Mouse (Mus musculus): ENCODE results near the gene Dnajc4. TPM values are rescaled to one million over a fixed set of nuclear protein-coding genes. Genes with fewer than 3 reads are reported as not detected.
"Not testable (repeated sequence)": the region's sequence is repeated elsewhere in the genome, so short reads cannot be mapped to it uniquely, and the experiment has no call there.

The Dnajc4 gene
- total RNA-seq, 2 experiments from 2014 or later, result 51.0 to 57.1 TPM

GRCm38 (mm10) chr19:6996006-6996405 is 3.6 kb upstream of the Dnajc4 start, which contains the start of the genes Nudt22 and Trpt1:
Gene Nudt22, minus strand, starts transcription at chr19:6996117.
Gene Trpt1, plus strand, starts transcription at chr19:6996131.
- intact Hi-C loops (cut with DNase I), result loop anchor here (5.0 kb wide), 1 partner anchor 41 kb away; the partner anchor contains the start of gene Stip1

GRCm38 (mm10) chr19:6995255-6995991 is 3.1 kb upstream of the Dnajc4 start:
- intact Hi-C loops (cut with DNase I), result loop anchor here (5.0 kb wide), 1 partner anchor 42 kb away; the partner anchor contains the start of gene Stip1

More at GRCm38 (mm10) chr19:6996006-6996405, 3.6 kb upstream of the Dnajc4 start, which contains the start of the genes Nudt22 and Trpt1:
- DNase-seq, result peak; percentile 88 to 89

GRCm38 (mm10) chr19:6994489-6994888 is 2.1 kb upstream of the Dnajc4 start:
- DNase-seq, result no peak
- intact Hi-C loops (cut with DNase I), result no loop called here

More at GRCm38 (mm10) chr19:6995255-6995991, 3.1 kb upstream of the Dnajc4 start:
- no peak for DNase-seq

- no peak for DNase-seq
- intact Hi-C loops (cut with DNase I), result no loop called here
Observed at GRCm38 (mm10) chr19:6994002-6994401, 1.6 kb upstream of the Dnajc4 start.

GRCm38 (mm10) chr19:6993011-6993770 is 819 bp upstream of the Dnajc4 start:
- intact Hi-C loops (cut with DNase I), result no loop called here
- no peak for DNase-seq

- intact Hi-C loops (cut with DNase I); DNase-seq: not testable (repeated sequence)
Observed at GRCm38 (mm10) chr19:6991166-6991565, 1.2 kb downstream of the Dnajc4 start.

- intact Hi-C loops (cut with DNase I), result no loop called here
- DNase-seq, result no peak
Observed at GRCm38 (mm10) chr19:6990712-6991111, 1.7 kb downstream of the Dnajc4 start.

- DNase-seq, result no peak
- intact Hi-C loops (cut with DNase I), result no loop called here
Observed at GRCm38 (mm10) chr19:6989251-6989650, 3.1 kb downstream of the Dnajc4 start.

GRCm38 (mm10) chr19:6987904-6988285 is 4.5 kb downstream of the Dnajc4 start:
- intact Hi-C loops (cut with DNase I), result no loop called here
- no peak for DNase-seq

GRCm38 (mm10) chr19:6987061-6987903 is 5.1 kb downstream of the Dnajc4 start, which contains the start of gene Vegfb:
Gene Vegfb, minus strand, starts transcription at chr19:6987651.
- DNase-seq, result peak; percentile 72 to 79
- intact Hi-C loops (cut with DNase I), result no loop called here

GRCm38 (mm10) chr19:6985951-6986708 is 6.2 kb downstream of the Dnajc4 start:
- intact Hi-C loops (cut with DNase I), result no loop called here
- DNase-seq, result no peak

GRCm38 (mm10) chr19:6985300-6985699 is 7.1 kb downstream of the Dnajc4 start:
- intact Hi-C loops (cut with DNase I), result no loop called here

GRCm38 (mm10) chr19:6983621-6984020 is 8.8 kb downstream of the Dnajc4 start:
- no peak for DNase-seq
- intact Hi-C loops (cut with DNase I), result no loop called here

More at GRCm38 (mm10) chr19:6985300-6985699, 7.1 kb downstream of the Dnajc4 start:
- no peak for DNase-seq

- DNase-seq, result no peak
- intact Hi-C loops (cut with DNase I), result no loop called here
Observed at GRCm38 (mm10) chr19:6981465-6981864, 10.9 kb downstream of the Dnajc4 start.

- intact Hi-C loops (cut with DNase I), result loop anchor here (1.0 kb wide), 1 partner anchor 12 kb away; the partner anchor contains the start of gene Dnajc4
- DNase-seq, result peak; percentile 97 to 100
Observed at GRCm38 (mm10) chr19:6980381-6981093, 11.8 kb downstream of the Dnajc4 start, which contains the start of gene Fkbp2. Gene Fkbp2, minus strand, starts transcription at chr19:6980501.

- DNase-seq, result peak; percentile 99 to 100
- intact Hi-C loops (cut with DNase I), result loop anchor here (1.0 to 5.0 kb wide), 2 partner anchors 13 to 43 kb away; partner anchors contain the start of gene Dnajc4
Observed at GRCm38 (mm10) chr19:6979486-6980380, 12.6 kb downstream of the Dnajc4 start.

- intact Hi-C loops (cut with DNase I), result loop anchor here (5.0 kb wide), 1 partner anchor 43 kb away; no protein-coding TSS in a partner anchor
- no peak for DNase-seq
Observed at GRCm38 (mm10) chr19:6979001-6979479, 13.3 kb downstream of the Dnajc4 start.

All from heart, postnatal 36 days (tissue).